Mouse (Mus musculus) liver, embryonic 13.5 days (tissue): ENCODE results near the gene Arl4a. TPM values are rescaled to one million over a fixed set of nuclear protein-coding genes. Genes with fewer than 3 reads are reported as not detected.

ENCODE experiments used
- ATAC-seq: fragments of 200-750 bp; cut with Nextera tagmentation; 2 replicates; pipeline ENCODE4 v1.8.0; 2017; ENCODE audit warnings: low read depth, mild to moderate bottlenecking, moderate number of reproducible peaks, moderate library complexity
- DNase-seq: peaks from one replicate; pipeline ENCODE4 v3.0.0; 2022
- H3K27ac ChIP-seq: fragments of 300-500 bp; sonication (generic); 2 replicates; pipeline ENCODE4 v1.5.1; 2015; ENCODE audit warnings: moderate library complexity, mild to moderate bottlenecking, inconsistent platforms
- H3K27me3 ChIP-seq: fragments of 300-500 bp; sonication (generic); 2 replicates; pipeline ENCODE4 v1.6.1; 2015; ENCODE audit warnings: mild to moderate bottlenecking, inconsistent platforms
- H3K36me3 ChIP-seq: fragments of 300-500 bp; sonication (generic); 2 replicates; pipeline ENCODE4 v1.6.1; 2015; ENCODE audit warnings: mild to moderate bottlenecking, inconsistent platforms
- H3K4me1 ChIP-seq: fragments of 300-500 bp; sonication (generic); replicated peaks from 2 replicates; pipeline ENCODE4 v1.6.1; 2015; ENCODE audit warnings: inconsistent platforms
- H3K4me2 ChIP-seq: fragments of 300-500 bp; sonication (generic); 2 replicates; pipeline ENCODE4 v1.6.1; 2015; ENCODE audit warnings: inconsistent platforms, mild to moderate bottlenecking, moderate library complexity
- H3K4me3 ChIP-seq: fragments of 300-500 bp; sonication (generic); replicated peaks from 2 replicates; pipeline ENCODE4 v1.5.1; 2015; ENCODE audit warnings: mild to moderate bottlenecking, inconsistent platforms
- H3K9ac ChIP-seq: fragments of 300-500 bp; sonication (generic); 2 replicates; pipeline ENCODE4 v1.6.1; 2015; ENCODE audit warnings: mild to moderate bottlenecking, inconsistent platforms
- H3K9me3 ChIP-seq: fragments of 300-500 bp; sonication (generic); replicated peaks from 2 replicates; pipeline ENCODE4 v1.6.1; 2016; ENCODE audit warnings: inconsistent platforms
- WGBS: fragments of 180-500 bp; shearing (Covaris S2); methylation state at CpG from one replicate; pipeline ENCODE4 v1.1.7; 2015; ENCODE audit not compliant: insufficient replicate concordance; 5-methylcytosine and 5-hydroxymethylcytosine counted together
- polyA plus RNA-seq: library from polyadenylated mRNA; unstranded; fragments of >200 nt; fragmentation: Nextera tagmentation; extraction: Ambion mirVana; gene quantifications from 2 replicates; pipeline ENCODE4 v1.2.1, GENCODE M21; 2015

Gene Arl4a
- polyA plus RNA-seq = 90.0 and 92.8 TPM in 2 replicates

- Histone ChIP-seq H3K9me3 (no peaks in the 10 kb centered on the region), H3K9ac (peak within 1 kb of the TSS; percentile 99), H3K4me2 (peak within 1 kb of the TSS; percentile 91), H3K27ac (peak within 1 kb of the TSS; percentile 99), H3K4me3 (peak within 1 kb of the TSS; percentile 94), H3K4me1 (peaks cover 25% of the 10 kb centered on the region), H3K27me3 (no peaks in the 10 kb centered on the region), H3K36me3 (peaks cover 16% of the 10 kb centered on the region; the same call in 1 of the 2 replicates)
- under 1% methylated on average over 58 of the region's 68 CpGs for WGBS
- ATAC-seq (peak; percentile 83), DNase-seq (peak; percentile 93)
Observed at GRCm38 (mm10) chr12:40037876-40038463, at the start of gene Arl4a. Arl4a (minus strand) TSS chr12:40038025.

- Histone ChIP-seq H3K27ac (no peak overlapping the region), H3K9ac (no peak overlapping the region), H3K4me2 (no peak overlapping the region), H3K4me1 (no peaks in the 10 kb centered on the region), H3K9me3 (no peaks in the 10 kb centered on the region), H3K27me3 (no peaks in the 10 kb centered on the region), H3K4me3 (no peak overlapping the region), H3K36me3 (no peaks in the 10 kb centered on the region)
- no peak for DNase-seq
- ATAC-seq = no peak
- 59% methylated on average over 5 of the region's 5 CpGs for WGBS
Observed at GRCm38 (mm10) chr12:40085731-40086322, 48.0 kb upstream of the Arl4a start.

DNA sequence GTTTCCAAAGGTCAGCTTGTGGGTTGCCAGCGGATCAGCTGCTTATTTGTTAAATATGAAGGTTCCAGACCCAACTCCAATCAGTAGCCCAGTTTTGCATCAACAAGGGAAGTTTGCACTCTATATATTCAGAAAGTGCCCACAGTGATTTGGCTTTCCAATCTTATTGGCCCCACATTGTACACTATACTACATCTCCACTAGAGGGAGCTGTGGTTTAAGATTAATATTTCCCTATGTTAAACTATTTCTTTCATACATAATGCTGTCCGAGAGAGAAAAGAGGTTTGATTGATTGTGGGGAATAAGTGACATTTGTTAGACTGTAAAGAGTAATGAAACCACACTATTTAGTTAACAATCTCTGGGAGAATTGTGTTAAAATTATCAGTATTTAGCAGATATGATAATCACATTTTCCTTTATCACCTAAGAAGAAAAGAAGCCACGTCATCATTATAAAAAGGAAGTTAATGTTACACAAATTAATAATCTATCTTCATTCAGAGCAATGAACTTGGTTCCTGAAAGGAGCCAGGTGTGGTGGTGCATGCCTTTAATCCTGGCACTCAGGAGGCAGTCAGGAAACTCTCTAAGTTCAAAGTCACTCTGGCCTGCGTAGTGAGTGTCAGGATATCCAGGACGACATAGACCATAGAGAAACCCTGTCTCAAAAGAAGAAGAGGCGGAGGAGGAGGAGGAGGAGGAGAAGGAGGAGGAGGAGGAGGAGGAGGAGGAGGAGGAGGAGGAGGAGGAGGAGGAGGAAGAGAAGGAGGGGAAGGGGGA, 44.8 kb upstream of the Arl4a start:
- H3K4me2 ChIP-seq = no peak overlapping the region
- no peak overlapping the region for H3K4me3 ChIP-seq
- H3K27ac ChIP-seq = no peak overlapping the region
- no peak for ATAC-seq
- no peaks in the 10 kb centered on the region for H3K9me3 ChIP-seq
- no peak for DNase-seq
- H3K9ac ChIP-seq = no peak overlapping the region
- no peaks in the 10 kb centered on the region for H3K36me3 ChIP-seq
- no peaks in the 10 kb centered on the region for H3K4me1 ChIP-seq
- WGBS = 21% methylated on average over 5 of the region's 6 CpGs
- no peaks in the 10 kb centered on the region for H3K27me3 ChIP-seq

DNA sequence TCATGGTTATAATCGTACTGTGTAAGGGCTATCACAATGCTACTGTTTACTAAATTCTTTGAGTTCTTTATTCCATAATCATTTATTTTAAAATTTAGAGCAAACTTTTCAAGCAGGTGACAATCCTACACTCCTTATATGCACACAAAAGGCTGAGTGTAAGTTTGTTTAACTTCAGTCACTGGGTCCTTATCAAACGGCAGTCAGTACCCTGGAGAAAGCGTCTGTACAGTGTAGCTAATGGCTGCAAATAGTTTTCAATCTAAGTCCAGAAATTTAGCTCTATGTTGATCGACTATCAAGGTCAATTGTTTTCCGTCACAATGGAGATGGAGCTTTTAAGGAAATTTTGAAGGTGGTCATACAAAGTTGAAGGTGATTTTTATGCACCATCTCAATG, 44.2 kb upstream of the Arl4a start:
- H3K4me3 ChIP-seq = no peak overlapping the region
- H3K9ac ChIP-seq = no peak overlapping the region
- H3K4me1 ChIP-seq = no peaks in the 10 kb centered on the region
- H3K9me3 ChIP-seq = no peaks in the 10 kb centered on the region
- no peaks in the 10 kb centered on the region for H3K27me3 ChIP-seq
- ATAC-seq (no peak), DNase-seq (no peak)
- H3K27ac ChIP-seq = no peak overlapping the region
- WGBS = 53% methylated on average over 5 of the region's 5 CpGs
- H3K36me3 ChIP-seq = no peaks in the 10 kb centered on the region
- no peak overlapping the region for H3K4me2 ChIP-seq

GRCm38 (mm10) chr12:40073660-40074059, 35.8 kb upstream of the Arl4a start:
- H3K27me3 ChIP-seq = no peaks in the 10 kb centered on the region
- H3K36me3 ChIP-seq = no peaks in the 10 kb centered on the region
- H3K27ac ChIP-seq = no peak overlapping the region
- no peak overlapping the region for H3K4me3 ChIP-seq
- WGBS = 51% methylated on average over 5 of the region's 5 CpGs
- ATAC-seq (no peak), DNase-seq (no peak)
- H3K4me1 ChIP-seq = no peaks in the 10 kb centered on the region
- H3K9me3 ChIP-seq = no peaks in the 10 kb centered on the region
- H3K4me2 ChIP-seq = no peak overlapping the region
- no peak overlapping the region for H3K9ac ChIP-seq

- DNase-seq (no peak), ATAC-seq (no peak)
- Histone ChIP-seq H3K36me3 (no peaks in the 10 kb centered on the region), H3K27me3 (no peaks in the 10 kb centered on the region), H3K4me1 (no peaks in the 10 kb centered on the region), H3K9ac (no peak overlapping the region), H3K9me3 (no peaks in the 10 kb centered on the region), H3K27ac (no peak overlapping the region), H3K4me3 (no peak overlapping the region), H3K4me2 (no peak overlapping the region)
- 24% methylated on average over 1 of the region's 1 CpGs for WGBS
Observed at GRCm38 (mm10) chr12:40047024-40047423, 9.2 kb upstream of the Arl4a start.

DNA sequence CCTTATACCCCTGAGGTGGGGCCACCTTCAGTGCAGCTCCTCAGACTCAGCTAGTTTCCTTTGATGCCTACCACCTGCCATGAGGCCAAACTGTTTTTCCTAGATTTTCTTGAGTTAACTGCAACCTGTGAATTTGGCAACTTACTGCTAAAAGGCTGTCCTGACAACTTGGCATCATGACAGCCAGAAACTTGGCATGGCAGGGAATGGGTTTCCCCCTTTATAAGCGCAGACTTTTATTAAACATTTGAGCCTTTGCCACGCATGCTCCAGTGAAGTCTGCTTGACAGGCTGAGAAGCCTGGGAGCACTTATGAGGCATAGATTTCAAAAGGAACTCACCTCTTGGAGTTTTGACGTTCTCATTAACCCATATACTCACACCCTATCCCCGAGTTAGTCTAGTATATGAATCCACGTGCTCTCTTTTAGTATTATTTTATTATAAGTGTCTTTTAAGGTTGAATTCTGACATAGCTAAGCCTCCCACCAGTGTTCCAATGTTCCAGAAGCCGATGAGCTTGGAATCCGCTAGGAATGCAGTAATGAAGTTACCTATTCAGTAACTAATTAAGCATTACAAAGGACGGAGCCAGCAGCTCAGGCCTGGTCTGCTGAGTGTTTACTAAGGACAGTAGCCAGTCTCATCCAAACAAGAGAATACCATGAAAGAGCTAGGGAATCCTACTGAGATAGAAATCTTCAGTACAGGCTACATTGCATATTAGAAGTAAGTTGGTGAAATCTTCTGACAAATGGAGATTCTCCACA, 6.2 kb upstream of the Arl4a start:
- ATAC-seq = no peak
- H3K4me3 ChIP-seq = no peak overlapping the region
- H3K27ac ChIP-seq = no peak overlapping the region
- H3K9ac ChIP-seq = no peak overlapping the region
- H3K9me3 ChIP-seq = no peaks in the 10 kb centered on the region
- no peaks in the 10 kb centered on the region for H3K27me3 ChIP-seq
- no peaks in the 10 kb centered on the region for H3K4me1 ChIP-seq
- no peaks in the 10 kb centered on the region for H3K36me3 ChIP-seq
- no peak overlapping the region for H3K4me2 ChIP-seq
- no peak for DNase-seq
- WGBS = 71% methylated on average over 8 of the region's 8 CpGs

- Histone ChIP-seq H3K4me1 (peaks cover 15% of the 10 kb centered on the region), H3K36me3 (peaks cover 7% of the 10 kb centered on the region; the same call in 1 of the 2 replicates), H3K27me3 (no peaks in the 10 kb centered on the region), H3K27ac (no peak overlapping the region), H3K4me2 (no peak overlapping the region), H3K9me3 (no peaks in the 10 kb centered on the region), H3K9ac (no peak overlapping the region), H3K4me3 (no peak overlapping the region)
- DNase-seq (no peak), ATAC-seq (no peak)
Observed at GRCm38 (mm10) chr12:40040067-40040466, 2.2 kb upstream of the Arl4a start.

- no peaks in the 10 kb centered on the region for H3K9me3 ChIP-seq
- no peaks in the 10 kb centered on the region for H3K27me3 ChIP-seq
- H3K9ac ChIP-seq = peak overlapping the region; percentile 99
- 0% methylated on average over 54 of the region's 60 CpGs for WGBS
- peaks cover 29% of the 10 kb centered on the region for H3K4me1 ChIP-seq
- H3K4me3 ChIP-seq = peak overlapping the region; percentile 94
- H3K27ac ChIP-seq = peak overlapping the region; percentile 99
- peak overlapping the region; percentile 91 for H3K4me2 ChIP-seq
- DNase-seq (peak; percentile 99), ATAC-seq (peak; percentile 92)
- peaks cover 20% of the 10 kb centered on the region; the same call in 1 of the 2 replicates for H3K36me3 ChIP-seq
Observed at GRCm38 (mm10) chr12:40037226-40037813, 505 bp downstream of the Arl4a start.

DNA sequence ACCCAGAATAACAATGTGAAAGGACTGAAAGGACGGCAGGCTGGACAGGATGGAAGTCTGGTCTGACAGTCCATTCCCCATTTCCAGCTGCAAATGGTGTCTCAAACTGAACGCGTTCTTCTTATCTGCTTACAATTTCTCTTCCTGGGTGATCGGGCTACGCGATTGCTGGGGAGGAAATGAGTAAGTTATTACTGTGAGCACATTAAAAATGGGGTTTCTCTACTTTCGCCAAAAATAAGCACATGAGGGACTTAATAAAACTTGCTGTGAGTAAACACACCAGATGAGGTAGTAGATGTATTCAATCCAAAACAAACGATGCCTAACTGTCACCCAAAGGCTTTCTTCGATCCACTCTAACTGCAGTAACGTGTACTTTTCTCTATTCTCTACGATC, 1.2 kb downstream of the Arl4a start:
- 0% methylated on average over 11 of the region's 11 CpGs for WGBS
- DNase-seq = no peak
- ATAC-seq = no peak
- H3K4me2 ChIP-seq = peak overlapping the region; percentile 91
- H3K9ac ChIP-seq = peak overlapping the region; percentile 99
- no peaks in the 10 kb centered on the region for H3K9me3 ChIP-seq
- peak overlapping the region; percentile 93 for H3K27ac ChIP-seq
- peaks cover 29% of the 10 kb centered on the region for H3K4me1 ChIP-seq
- no peaks in the 10 kb centered on the region for H3K27me3 ChIP-seq
- H3K36me3 ChIP-seq = peaks cover 22% of the 10 kb centered on the region; the same call in 1 of the 2 replicates
- peak overlapping the region; percentile 94 for H3K4me3 ChIP-seq

DNA sequence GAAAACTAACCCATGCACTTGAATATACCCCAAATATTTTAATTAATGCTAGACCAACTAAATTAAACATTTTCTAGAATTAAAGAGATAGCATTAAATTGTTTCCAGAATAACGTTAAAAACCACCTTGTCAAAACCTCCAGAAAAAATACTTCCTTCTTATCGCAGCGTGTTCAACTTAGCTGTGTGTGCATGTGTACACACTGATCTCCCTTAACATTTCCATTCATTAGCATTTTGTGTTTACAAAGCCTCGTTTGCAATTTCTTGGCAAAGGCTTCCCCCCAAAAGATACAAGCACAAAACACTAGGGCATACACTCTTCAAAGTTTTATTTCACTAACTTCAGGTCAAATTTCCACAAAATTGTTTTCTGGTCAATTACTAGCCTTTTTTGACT, 2.3 kb downstream of the Arl4a start:
- no peak for ATAC-seq
- WGBS = 51% methylated on average over 4 of the region's 4 CpGs
- DNase-seq = no peak
- H3K4me3 ChIP-seq = peak overlapping the region; percentile 94
- peak overlapping the region; percentile 91 for H3K4me2 ChIP-seq
- H3K27ac ChIP-seq = peak overlapping the region; percentile 93
- H3K36me3 ChIP-seq = peaks cover 28% of the 10 kb centered on the region; the same call in 1 of the 2 replicates
- no peaks in the 10 kb centered on the region for H3K9me3 ChIP-seq
- peaks cover 29% of the 10 kb centered on the region for H3K4me1 ChIP-seq
- peak overlapping the region; percentile 99 for H3K9ac ChIP-seq
- H3K27me3 ChIP-seq = no peaks in the 10 kb centered on the region
